Mouse (Mus musculus): Measurements from ENCODE around the gene Ccdc88c. TPM values are rescaled to one million over a fixed set of nuclear protein-coding genes. Genes with fewer than 3 reads are reported as not detected.

Ccdc88c gene
- 1 to 10 TPM; 6.2 to 7.0 TPM for total RNA-seq (2021)

GRCm38 (mm10) chr12:101028954-101029731 is at the start of gene Ccdc88c:
Gene Ccdc88c, minus strand, starts transcription at chr12:101029056.
- peak; percentile 82 to 85 for DNase-seq
- intact Hi-C loops (cut with DNase I) = loop anchor here (1.0 kb wide), 3 partner anchors 71 to 93 kb away; no protein-coding TSS in a partner anchor

DNA sequence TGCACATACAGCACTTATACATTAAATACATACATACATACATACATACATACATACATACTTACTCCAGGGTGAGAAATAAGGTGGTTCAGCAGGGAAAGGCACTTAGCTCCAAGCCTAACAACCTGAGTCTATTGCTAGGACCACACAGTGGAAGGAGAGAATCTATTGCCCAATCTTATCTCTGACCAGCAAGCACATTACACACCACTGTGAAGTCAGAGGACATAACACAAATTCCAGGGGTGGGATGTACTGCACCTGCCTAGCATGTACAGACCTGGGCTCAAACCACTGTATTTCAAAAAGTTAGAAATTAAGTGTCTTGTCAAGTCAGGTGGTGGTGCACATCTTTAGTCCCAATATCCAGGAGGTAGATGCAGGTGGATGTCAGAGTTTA is 49.1 kb upstream of the Ccdc88c start:
- intact Hi-C loops (cut with DNase I) = no loop called here

DNA sequence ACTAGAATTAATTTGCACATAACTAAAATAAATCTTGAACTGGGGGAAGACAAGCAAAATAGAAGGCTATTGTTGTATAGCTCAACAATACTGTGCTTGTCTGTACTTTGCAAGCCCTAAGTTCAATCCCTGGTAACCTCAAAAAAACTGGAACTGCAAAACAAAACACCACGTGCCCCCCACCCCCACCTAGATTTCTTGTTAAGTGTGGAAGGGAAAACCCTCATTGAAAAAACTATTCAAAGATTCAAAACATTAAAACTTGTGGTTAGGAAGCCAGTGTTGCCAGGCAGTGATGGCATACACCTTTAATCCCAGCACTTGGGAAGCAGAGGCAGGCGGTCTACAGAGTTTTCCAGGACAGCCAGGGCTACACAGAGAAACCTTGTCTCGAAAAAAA is 46.6 kb upstream of the Ccdc88c start:
- intact Hi-C loops (cut with DNase I) = no loop called here
- DNase-seq = no peak

More for the DNA sequence above, 49.1 kb upstream of the Ccdc88c start:
- no peak for DNase-seq

GRCm38 (mm10) chr12:101074821-101075429 is 46.1 kb upstream of the Ccdc88c start:
- intact Hi-C loops (cut with DNase I) = no loop called here
- DNase-seq = no peak

DNA sequence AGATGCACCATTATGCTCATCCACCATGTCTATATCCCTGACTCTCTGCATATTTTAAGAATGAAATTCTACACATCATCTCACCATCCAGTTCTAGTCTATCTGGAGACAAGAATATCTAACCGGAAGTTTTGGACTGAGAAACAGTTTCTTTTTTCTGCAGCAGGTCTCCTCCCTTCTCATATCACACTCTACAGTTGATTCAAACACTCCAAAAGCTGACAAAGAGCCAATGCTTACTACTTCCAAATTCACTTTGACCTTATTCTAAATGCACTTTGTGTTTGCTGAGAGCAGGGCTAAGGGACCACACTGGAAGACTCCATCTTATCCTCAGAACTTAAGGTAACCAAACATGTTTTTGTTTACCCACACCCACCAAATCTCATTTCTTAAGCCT is 41.0 kb upstream of the Ccdc88c start:
- no peak for DNase-seq
- intact Hi-C loops (cut with DNase I) = no loop called here

GRCm38 (mm10) chr12:101066329-101066728 is 37.5 kb upstream of the Ccdc88c start:
- intact Hi-C loops (cut with DNase I) = no loop called here
- DNase-seq = no peak

- DNase-seq = no peak
- intact Hi-C loops (cut with DNase I) = no loop called here
Observed at GRCm38 (mm10) chr12:101039956-101040355, 11.1 kb upstream of the Ccdc88c start.

DNA sequence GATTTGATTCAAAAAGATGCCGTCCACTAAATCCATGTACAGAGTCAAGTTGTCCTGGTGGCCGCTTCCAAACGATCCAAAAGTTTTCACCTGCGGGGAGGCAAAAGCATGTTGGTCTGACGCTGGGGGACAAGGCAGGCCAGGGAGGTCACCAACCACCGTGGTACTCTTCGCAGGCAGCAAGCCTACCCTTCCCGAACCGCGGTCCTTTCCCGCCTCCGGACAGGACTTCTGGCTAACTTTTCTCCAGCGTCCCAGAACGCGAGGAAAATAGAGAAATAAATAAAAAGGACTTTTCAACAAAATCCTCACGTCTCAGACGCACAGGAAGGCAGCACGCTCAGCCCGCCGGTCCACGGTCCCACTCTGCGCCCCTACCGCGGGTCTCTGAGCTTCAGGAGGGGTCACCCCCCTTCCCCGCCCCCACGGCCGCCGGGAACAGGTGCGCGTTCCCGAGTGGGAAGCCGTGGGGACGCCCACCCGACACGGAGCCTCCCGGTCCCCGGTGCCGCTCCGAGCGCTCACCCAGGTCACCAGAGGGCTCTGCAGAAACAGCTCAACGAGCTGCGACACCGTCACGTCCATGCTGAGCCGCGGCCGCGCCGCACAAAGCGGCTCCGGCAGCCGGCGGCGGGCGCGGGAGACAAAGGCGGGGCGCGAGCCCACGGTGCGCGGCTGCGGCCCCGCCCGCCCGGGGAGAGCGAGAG is 456 bp downstream of the Ccdc88c start:
- peak in 1 of 2 experiments; percentile 31 for DNase-seq
- intact Hi-C loops (cut with DNase I) = no loop called here

DNA sequence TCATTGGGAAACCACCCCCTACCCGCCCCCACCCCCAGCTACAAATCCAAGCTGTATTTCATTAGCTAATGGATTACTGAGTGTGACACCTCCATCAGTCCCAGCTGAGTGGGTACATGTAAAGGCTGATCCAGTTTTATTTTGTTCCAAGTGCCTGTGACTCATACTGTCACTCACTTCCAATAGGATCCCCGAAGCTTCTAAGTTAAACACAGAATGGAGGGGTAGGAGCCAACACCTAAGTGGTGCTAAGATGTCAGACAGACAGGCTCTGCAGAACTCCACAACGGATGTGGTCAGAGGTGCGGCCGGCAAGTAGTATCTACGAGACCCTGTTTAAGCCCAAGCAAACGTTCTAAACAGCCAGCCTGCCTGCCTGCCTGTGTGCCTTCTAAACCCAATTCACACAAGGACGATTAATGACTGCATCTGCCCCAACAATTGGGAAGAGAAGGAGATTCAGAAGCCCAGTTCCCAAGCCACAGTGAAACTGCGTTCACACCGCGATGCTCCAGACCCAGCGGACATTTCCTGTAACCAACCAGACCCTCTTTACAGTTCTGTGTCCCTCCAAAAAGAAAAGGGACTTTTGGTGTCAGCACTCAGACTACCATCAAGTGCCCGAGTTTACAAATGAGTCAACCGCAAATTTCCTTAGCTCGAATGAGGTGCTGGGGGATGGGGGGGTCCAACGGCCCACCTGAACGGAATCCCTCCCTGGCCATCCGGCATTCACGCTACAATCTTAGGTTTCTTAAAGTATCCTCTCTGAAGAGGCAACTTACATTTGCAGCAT is 1.2 kb downstream of the Ccdc88c start:
- intact Hi-C loops (cut with DNase I) = no loop called here
- peak in 1 of 2 experiments; percentile 33 for DNase-seq

GRCm38 (mm10) chr12:101026946-101027345 is 1.9 kb downstream of the Ccdc88c start:
- no peak for DNase-seq
- intact Hi-C loops (cut with DNase I) = no loop called here

- DNase-seq = no peak
- intact Hi-C loops (cut with DNase I) = no loop called here
Observed at GRCm38 (mm10) chr12:101026518-101026917, 2.3 kb downstream of the Ccdc88c start.

DNA sequence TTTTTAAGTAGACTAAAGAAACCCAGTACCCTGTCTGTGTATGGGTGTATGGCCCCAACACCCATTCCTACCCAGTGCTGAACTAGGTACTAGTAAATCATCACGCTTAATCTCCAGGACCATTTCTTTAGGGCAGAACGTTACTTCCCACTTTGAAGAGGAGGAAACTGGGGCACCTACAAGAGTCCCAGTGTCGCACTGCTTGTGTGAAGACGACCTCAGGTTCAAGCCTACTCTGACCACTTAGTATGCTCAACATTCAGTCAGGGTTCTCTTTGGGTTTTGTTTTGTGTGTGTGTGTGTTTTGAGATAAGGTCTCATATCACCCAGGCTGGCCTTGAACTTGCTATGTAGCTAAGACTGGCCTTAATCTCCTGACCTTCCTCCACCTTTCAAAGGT is 2.8 kb downstream of the Ccdc88c start:
- DNase-seq = no peak
- intact Hi-C loops (cut with DNase I) = no loop called here

GRCm38 (mm10) chr12:101025379-101025778 is 3.5 kb downstream of the Ccdc88c start:
- intact Hi-C loops (cut with DNase I) = no loop called here
- DNase-seq = no peak

DNA sequence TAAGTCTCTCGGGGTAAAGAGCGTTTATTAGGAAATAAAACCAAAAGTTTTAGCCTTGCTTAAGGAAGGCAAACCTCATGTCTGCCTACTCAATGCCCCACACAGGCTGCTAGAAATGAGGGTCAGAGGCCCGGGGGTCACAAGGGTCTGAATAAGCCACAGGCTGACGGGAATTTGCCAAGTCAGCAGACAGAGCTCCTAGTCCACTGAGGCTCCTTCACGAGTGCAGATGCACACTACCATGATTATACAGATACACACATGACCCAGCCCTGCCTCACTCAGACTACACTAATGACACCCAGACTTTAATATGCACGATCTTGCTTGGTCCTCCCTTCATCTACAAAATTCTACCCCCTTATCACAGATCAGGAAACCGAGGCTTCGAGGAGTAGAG is 4.0 kb downstream of the Ccdc88c start:
- no peak for DNase-seq
- intact Hi-C loops (cut with DNase I) = no loop called here

- DNase-seq = no peak
- intact Hi-C loops (cut with DNase I) = no loop called here
Observed at GRCm38 (mm10) chr12:101023143-101023542, 5.7 kb downstream of the Ccdc88c start.

DNA sequence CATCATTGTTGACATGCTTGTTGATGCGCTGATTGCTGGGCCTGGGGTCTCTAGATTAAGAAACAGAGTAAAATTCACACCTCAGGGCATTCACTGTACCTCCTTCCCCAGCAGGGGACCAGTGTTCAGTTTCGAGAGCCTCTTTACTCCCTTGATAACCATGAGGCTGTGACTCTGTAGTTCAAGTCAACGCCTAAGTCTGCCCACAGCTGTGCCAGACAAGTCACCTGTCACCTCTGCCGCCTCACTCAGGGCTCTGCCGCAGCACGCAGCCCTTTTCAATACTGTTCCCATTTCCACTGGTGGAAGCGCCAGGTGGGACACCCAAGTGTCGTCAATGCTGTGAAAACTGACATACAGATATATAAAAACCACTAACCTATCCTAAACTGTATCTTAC is 6.5 kb downstream of the Ccdc88c start:
- DNase-seq = no peak
- intact Hi-C loops (cut with DNase I) = no loop called here

DNA sequence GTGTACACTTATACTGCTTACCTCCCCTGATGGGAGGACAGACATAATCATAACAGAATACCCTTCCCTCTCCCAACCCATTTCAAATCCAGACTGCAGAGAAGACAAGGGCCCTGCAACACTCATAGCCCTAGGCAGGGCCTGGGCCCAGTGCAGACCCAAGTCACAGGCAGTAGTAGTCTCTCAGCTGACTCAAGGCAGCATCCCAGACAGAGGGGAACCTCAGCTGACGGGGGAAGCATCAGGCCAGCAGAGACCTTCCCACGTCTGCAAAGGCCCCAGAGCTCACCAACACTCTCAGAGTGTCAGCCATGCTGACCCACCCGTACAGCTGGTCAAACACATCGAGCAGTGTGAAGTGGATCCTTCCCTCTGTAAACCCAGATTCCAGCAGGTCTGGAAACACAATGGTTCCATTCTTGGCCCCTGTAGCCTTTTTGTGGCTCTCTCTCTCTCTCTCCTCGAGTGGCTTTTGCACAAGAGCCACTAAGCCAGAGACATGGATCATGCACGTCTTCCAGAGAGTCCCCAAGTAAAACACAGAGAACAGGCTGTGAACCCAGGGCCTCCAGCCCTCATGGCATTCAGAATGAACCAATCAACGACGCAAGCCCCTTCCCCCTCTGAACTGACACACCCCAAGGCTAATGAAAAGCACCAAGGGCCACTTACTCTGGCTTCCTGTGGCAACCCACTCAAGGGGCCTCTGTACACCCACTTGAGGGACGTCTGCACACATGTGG is 7.2 kb downstream of the Ccdc88c start:
- intact Hi-C loops (cut with DNase I) = no loop called here
- no peak for DNase-seq

GRCm38 (mm10) chr12:101020210-101021015 is 8.4 kb downstream of the Ccdc88c start:
- intact Hi-C loops (cut with DNase I) = no loop called here
- DNase-seq = no peak

DNA sequence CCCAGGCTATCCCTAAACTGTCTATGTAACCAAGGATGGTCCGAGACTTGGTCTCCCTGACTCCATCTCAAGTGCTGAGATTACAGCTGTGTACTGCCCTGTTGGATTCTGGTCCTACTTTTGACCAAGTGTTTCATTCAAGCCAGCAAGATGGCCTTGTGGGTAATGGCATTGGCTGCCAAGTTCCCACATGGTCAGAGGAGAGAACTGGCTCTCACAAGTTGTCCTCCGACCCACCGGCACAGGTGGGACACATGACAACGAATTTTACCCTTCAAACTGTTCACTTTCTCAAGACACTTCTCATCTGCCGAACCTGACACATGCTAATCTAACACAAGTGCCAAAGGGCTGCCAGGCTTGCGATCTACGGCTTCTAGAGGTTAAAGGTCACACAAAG is 9.4 kb downstream of the Ccdc88c start:
- DNase-seq = no peak
- intact Hi-C loops (cut with DNase I) = no loop called here
